Mouse (Mus musculus) neural tube, embryonic 14.5 days (tissue): ENCODE results near the gene Med18. TPM values are rescaled to one million over a fixed set of nuclear protein-coding genes. Genes with fewer than 3 reads are reported as not detected.
A peak's percentile ranks its signal among the peaks of the same experiment; 100 is the strongest.

Experiments
- ATAC-seq: fragments of 200-750 bp; cut with Nextera tagmentation; 2 replicates; pipeline ENCODE4 v1.8.0; 2017; ENCODE audit warnings: low read depth, mild to moderate bottlenecking, moderate TSS enrichment, moderate library complexity
- H3K27ac ChIP-seq: fragments of 300-500 bp; sonication (generic); 2 replicates; pipeline ENCODE4 v1.5.1; 2014; ENCODE audit warnings: low read depth, mild to moderate bottlenecking, control low read depth, low read length, moderate library complexity, mixed read lengths
- H3K27me3 ChIP-seq: fragments of 300-500 bp; sonication (generic); 2 replicates; pipeline ENCODE4 v1.6.1; 2014; ENCODE audit warnings: low read length; ENCODE audit not compliant: control insufficient read depth, insufficient read depth
- H3K36me3 ChIP-seq: fragments of 300-500 bp; sonication (generic); 2 replicates; pipeline ENCODE4 v1.6.1; 2014; ENCODE audit warnings: low read length, mixed read lengths; ENCODE audit not compliant: control insufficient read depth, insufficient read depth
- H3K4me1 ChIP-seq: fragments of 300-500 bp; sonication (generic); 2 replicates; pipeline ENCODE4 v1.6.1; 2014; ENCODE audit warnings: low read length; ENCODE audit not compliant: control insufficient read depth, insufficient read depth
- H3K4me2 ChIP-seq: fragments of 300-500 bp; sonication (generic); 2 replicates; pipeline ENCODE4 v1.6.1; 2014; ENCODE audit warnings: mild to moderate bottlenecking, low read depth, low read length, control low read depth
- H3K4me3 ChIP-seq: fragments of 300-500 bp; sonication (generic); 2 replicates; pipeline ENCODE4 v1.5.1; 2014; ENCODE audit warnings: low read depth, low read length, control low read depth, mixed read lengths
- H3K9ac ChIP-seq: fragments of 300-500 bp; sonication (generic); replicated peaks from 2 replicates; pipeline ENCODE4 v1.6.1; 2014; ENCODE audit warnings: low read depth, mild to moderate bottlenecking, control low read depth, low read length, mixed read lengths
- H3K9me3 ChIP-seq: fragments of 300-500 bp; sonication (generic); 2 replicates; pipeline ENCODE4 v1.6.1; 2016; ENCODE audit warnings: low read length; ENCODE audit not compliant: control insufficient read depth
- WGBS: fragments of 180-500 bp; shearing (Covaris S2); extraction: QIAGEN DNeasy Blood & Tissue Kit; methylation state at CpG from one replicate; pipeline ENCODE4 v1.1.7; 2014; 5-methylcytosine and 5-hydroxymethylcytosine counted together
- polyA plus RNA-seq: library from polyadenylated mRNA; unstranded; fragments of >200 nt; fragmentation: Nextera tagmentation; extraction: Ambion mirVana; gene quantifications from 2 replicates; pipeline ENCODE4 v1.2.1, GENCODE M21; 2014

The Med18 gene
- polyA plus RNA-seq, 1 experiment from 2014 or later = 12.3 TPM

DNA sequence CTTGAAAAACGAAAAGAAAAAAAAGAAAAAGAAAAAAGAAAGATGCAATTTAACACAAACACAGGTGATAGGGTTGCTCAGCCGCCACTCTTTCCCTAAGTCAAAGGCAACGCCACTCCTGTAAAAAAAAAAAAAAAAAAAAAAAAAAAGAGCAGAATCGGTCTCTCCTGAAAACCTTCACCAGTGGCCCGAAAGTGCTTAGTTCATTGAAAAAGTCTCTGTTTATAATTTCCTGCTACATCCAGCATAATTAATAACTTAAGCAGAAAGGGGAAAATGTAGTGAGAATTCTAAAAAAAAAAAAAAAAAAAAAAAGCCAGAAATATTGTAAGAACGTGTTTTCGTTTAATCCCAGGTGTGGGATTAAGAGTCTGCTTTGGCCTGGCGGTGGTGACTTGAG is 19.2 kb downstream of the Med18 start:
- H3K4me1 ChIP-seq = no peaks in the 10 kb centered on the region

GRCm38 (mm10) chr4:132437857-132438256 is 25.9 kb downstream of the Med18 start:
- Histone ChIP-seq H3K27me3 (no peaks in the 10 kb centered on the region), H3K36me3 (no peaks in the 10 kb centered on the region), H3K9ac (no peak overlapping the region), H3K27ac (no peak overlapping the region), H3K4me2 (no peak overlapping the region), H3K4me1 (no peaks in the 10 kb centered on the region), H3K4me3 (no peak overlapping the region), H3K9me3 (no peaks in the 10 kb centered on the region)
- 20% methylated on average over 11 of the region's 11 CpGs for WGBS
- ATAC-seq = no peak

More for the DNA sequence above, 19.2 kb downstream of the Med18 start:
- no peaks in the 10 kb centered on the region for H3K27me3 ChIP-seq
- H3K9me3 ChIP-seq = no peaks in the 10 kb centered on the region
- no peak overlapping the region for H3K27ac ChIP-seq
- WGBS = 86% methylated on average over 8 of the region's 8 CpGs
- H3K4me2 ChIP-seq = no peak overlapping the region
- ATAC-seq = no peak
- no peak overlapping the region for H3K9ac ChIP-seq
- H3K4me3 ChIP-seq = no peak overlapping the region
- H3K36me3 ChIP-seq = no peaks in the 10 kb centered on the region

DNA sequence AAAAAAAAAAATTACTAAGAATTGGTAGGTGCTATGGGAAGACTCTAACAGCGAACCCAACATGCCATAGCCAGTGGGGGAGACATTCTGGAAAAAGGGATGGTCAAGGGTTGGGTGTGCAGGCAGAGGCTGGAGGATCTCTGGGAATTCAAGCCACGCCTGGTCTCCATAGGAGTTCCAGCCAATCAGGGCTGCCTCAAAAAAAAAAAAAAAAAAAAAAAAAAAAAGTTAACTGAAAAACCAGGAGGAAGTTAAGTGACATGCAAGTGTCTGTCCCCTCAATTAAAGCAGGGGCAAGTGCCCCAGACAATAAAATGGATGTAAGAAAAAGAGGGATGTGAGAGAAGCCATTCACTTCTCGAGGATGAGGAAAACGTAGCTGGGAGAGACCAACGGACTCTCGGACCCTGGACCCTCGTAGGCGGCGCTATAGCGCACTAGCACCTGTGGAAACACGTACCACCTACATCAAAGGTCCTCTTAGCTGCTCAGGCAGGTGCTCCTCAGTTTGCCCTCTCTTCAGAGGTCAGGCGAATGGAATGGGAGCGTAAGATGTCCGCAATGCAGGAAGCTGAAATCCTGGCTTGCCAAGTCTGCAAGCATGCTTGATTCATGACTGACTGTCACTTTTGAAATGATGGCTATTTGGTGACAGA is 30.9 kb downstream of the Med18 start:
- H3K4me3 ChIP-seq = no peak overlapping the region
- H3K9me3 ChIP-seq = no peaks in the 10 kb centered on the region
- no peaks in the 10 kb centered on the region for H3K36me3 ChIP-seq
- H3K9ac ChIP-seq = no peak overlapping the region
- H3K27ac ChIP-seq = no peak overlapping the region
- no peaks in the 10 kb centered on the region for H3K27me3 ChIP-seq
- 15% methylated on average over 14 of the region's 14 CpGs for WGBS
- no peak overlapping the region for H3K4me2 ChIP-seq
- ATAC-seq = no peak
- no peaks in the 10 kb centered on the region for H3K4me1 ChIP-seq

DNA sequence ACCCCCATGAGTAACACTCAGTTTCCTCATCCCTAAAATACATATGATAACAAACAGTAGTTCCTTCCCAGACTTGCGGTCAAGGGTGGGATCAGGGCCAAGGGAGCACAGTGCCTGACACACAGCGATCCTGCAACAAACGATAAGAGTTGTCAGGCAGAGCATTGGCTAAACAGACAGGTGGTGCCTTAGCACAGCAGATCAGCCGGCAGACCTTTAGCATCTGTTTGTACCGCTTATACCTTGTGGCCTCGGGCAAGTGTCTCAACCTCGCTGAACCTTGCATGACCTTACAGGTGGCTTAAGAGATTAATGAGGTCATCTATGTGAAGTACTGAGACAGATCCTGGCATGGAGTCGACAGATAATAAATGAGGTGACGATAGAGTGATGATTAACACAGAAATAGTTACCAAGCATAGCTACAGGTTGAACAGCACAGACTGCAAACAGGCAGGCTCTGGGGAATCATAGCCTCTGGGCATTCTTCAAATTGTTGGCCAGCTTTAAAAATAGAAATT is 35.6 kb downstream of the Med18 start:
- H3K27ac ChIP-seq = no peak overlapping the region
- no peak overlapping the region for H3K4me2 ChIP-seq
- H3K9ac ChIP-seq = no peak overlapping the region
- no peaks in the 10 kb centered on the region for H3K4me1 ChIP-seq
- H3K27me3 ChIP-seq = no peaks in the 10 kb centered on the region
- no peak overlapping the region for H3K4me3 ChIP-seq
- no peaks in the 10 kb centered on the region for H3K9me3 ChIP-seq
- H3K36me3 ChIP-seq = no peaks in the 10 kb centered on the region
- 70% methylated on average over 9 of the region's 9 CpGs for WGBS
- no peak for ATAC-seq

DNA sequence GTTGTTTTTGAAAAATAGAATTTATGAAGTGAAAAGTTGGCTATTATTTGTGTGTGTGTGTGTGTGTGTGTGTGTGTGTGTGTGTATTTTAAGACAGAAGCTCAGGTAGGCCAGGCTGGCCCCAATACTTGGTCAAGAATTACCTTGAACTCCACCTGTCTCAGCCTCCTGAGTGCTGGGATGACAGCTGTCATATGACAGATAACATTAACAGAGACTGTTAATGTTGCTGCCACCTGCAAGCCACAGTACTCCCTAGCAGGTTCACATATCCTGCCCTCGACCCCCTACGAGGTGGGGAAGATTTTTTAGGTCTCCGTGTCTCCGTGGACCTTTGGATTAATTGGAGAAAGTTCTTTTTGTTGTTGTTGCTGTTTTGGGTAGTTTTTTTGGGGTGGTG is 36.2 kb downstream of the Med18 start:
- H3K36me3 ChIP-seq = no peaks in the 10 kb centered on the region
- no peak for ATAC-seq
- no peak overlapping the region for H3K9ac ChIP-seq
- no peak overlapping the region for H3K4me3 ChIP-seq
- H3K4me1 ChIP-seq = no peaks in the 10 kb centered on the region
- no peaks in the 10 kb centered on the region for H3K9me3 ChIP-seq
- H3K27me3 ChIP-seq = no peaks in the 10 kb centered on the region
- WGBS = 83% methylated on average over 4 of the region's 4 CpGs
- H3K4me2 ChIP-seq = no peak overlapping the region
- no peak overlapping the region for H3K27ac ChIP-seq

GRCm38 (mm10) chr4:132426021-132426420 is 37.7 kb downstream of the Med18 start:
- 67% methylated on average over 2 of the region's 2 CpGs for WGBS
- no peak overlapping the region for H3K4me2 ChIP-seq
- no peaks in the 10 kb centered on the region for H3K27me3 ChIP-seq
- H3K4me3 ChIP-seq = no peak overlapping the region
- H3K36me3 ChIP-seq = no peaks in the 10 kb centered on the region
- H3K9me3 ChIP-seq = no peaks in the 10 kb centered on the region
- peaks cover under 1% of the 10 kb centered on the region; the same call in 1 of the 2 replicates for H3K4me1 ChIP-seq
- H3K27ac ChIP-seq = no peak overlapping the region
- no peak overlapping the region for H3K9ac ChIP-seq
- ATAC-seq = no peak

DNA sequence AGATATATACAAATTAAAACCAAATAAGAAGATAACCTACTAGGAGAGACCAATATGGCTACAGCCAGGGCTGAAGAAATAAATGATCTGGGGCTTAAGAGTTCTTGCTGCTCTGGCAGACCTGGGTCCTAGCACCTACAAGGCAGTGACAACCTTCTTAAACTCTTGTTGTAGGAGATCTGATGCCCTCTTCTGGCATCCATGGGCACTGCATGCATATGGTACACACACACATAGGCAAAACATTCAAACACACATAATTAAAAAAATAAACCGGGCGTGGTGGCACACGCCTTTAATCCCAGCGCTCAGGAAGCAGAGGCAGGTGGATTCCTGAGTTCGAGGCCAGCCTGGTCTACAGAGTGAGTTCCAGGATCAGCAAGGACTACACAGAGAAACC is 39.0 kb downstream of the Med18 start:
- Histone ChIP-seq H3K9ac (no peak overlapping the region), H3K36me3 (no peaks in the 10 kb centered on the region), H3K4me2 (no peak overlapping the region), H3K27ac (no peak overlapping the region), H3K4me1 (peaks cover 7% of the 10 kb centered on the region; the same call in 1 of the 2 replicates), H3K4me3 (no peak overlapping the region), H3K9me3 (no peaks in the 10 kb centered on the region), H3K27me3 (no peaks in the 10 kb centered on the region)
- WGBS = 93% methylated on average over 5 of the region's 5 CpGs
- ATAC-seq = no peak

DNA sequence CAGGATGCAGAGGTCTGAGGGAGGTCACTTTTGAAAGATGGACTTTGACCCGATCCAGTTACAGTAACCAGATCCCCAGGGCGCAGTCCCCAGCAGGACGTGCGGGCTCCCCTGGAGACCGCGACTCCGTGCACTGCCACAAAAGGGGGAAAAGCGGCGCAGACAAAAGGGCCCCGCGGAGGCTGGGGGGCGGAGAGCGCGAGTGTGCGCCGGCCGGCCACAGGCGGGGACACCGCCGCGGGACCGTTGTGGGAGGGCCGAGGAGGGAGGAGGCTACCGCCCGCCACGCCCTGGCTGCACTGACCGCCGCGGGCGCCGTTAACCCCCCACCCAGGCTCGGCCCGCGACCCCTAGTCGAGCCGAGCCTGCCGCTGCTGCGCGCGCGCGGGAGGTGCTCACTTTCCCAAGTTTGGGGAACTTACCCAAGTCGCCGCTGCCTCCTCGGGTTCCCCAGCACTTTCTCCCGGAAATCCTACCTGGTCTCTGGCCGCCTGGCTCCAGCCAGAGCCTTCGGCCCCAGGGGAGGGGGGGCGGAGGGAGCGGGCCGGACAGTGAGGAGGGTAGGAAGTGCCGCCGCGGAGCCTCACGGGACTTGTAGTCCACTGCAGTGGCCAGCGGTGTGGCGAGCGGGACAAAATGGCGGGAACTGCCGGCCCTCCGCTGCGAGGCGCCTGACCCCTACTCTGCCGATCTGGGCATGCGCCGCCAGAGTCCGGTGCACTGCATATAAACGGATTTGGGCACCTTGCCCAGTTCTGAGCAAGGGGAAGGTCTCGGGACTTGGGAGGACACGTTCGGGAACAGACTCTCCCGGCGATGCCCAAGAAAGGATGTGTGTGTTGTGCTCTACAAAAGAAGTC is 41.6 kb downstream of the Med18 start, which contains the start of gene Phactr4:
Gene Phactr4, minus strand, starts transcription at position 567 of the 860 bp plus-strand sequence.
- Histone ChIP-seq H3K27me3 (no peaks in the 10 kb centered on the region), H3K9ac (peak within 1 kb of the TSS; percentile 67), H3K4me2 (peak within 1 kb of the TSS; percentile 73), H3K36me3 (no peaks in the 10 kb centered on the region), H3K9me3 (no peaks in the 10 kb centered on the region), H3K4me1 (peaks cover 7% of the 10 kb centered on the region; the same call in 1 of the 2 replicates), H3K4me3 (peak within 1 kb of the TSS; percentile 87), H3K27ac (peak within 1 kb of the TSS; percentile 89)
- WGBS = under 1% methylated on average over 55 of the region's 73 CpGs
- ATAC-seq = peak; percentile 97

GRCm38 (mm10) chr4:132421556-132421922 is 42.2 kb downstream of the Med18 start:
- Histone ChIP-seq H3K9ac (peak overlapping the region; percentile 67), H3K27ac (peak overlapping the region; percentile 89), H3K4me2 (peak overlapping the region; percentile 73), H3K36me3 (no peaks in the 10 kb centered on the region), H3K4me3 (peak overlapping the region; percentile 87), H3K9me3 (no peaks in the 10 kb centered on the region), H3K4me1 (peaks cover 7% of the 10 kb centered on the region; the same call in 1 of the 2 replicates), H3K27me3 (no peaks in the 10 kb centered on the region)
- WGBS = under 1% methylated on average over 10 of the region's 13 CpGs
- 0 out of 2 replicates have a peak, but pooled peaks have one; percentile 28 for ATAC-seq
